Mouse (Mus musculus) embryo, embryonic 10 days (tissue): Measurements from ENCODE around the gene Ndufaf7.

Source experiments
- DNase-seq: peaks from one replicate; pipeline ENCODE4 v3.0.0-alpha.2; 2015; ENCODE audit warnings: low spot score

Ndufaf7 gene

GRCm38 (mm10) chr17:78936466-78937228, at the start of gene Ndufaf7, which contains the start of gene Cebpz:
Gene Ndufaf7, plus strand, starts transcription at chr17:78937136.
Gene Cebpz, minus strand, starts transcription at chr17:78937066.
- DNase-seq: peak; percentile 98

GRCm38 (mm10) chr17:78888554-78888953, 48.4 kb upstream of the Ndufaf7 start:
- DNase-seq: no peak

GRCm38 (mm10) chr17:78889184-78889583, 47.8 kb upstream of the Ndufaf7 start:
- no peak for DNase-seq

GRCm38 (mm10) chr17:78891020-78891419, 45.9 kb upstream of the Ndufaf7 start:
- no peak for DNase-seq

GRCm38 (mm10) chr17:78894991-78895390, 41.9 kb upstream of the Ndufaf7 start:
- no peak for DNase-seq

- DNase-seq: peak; percentile 41
Measured at GRCm38 (mm10) chr17:78895394-78895793, 41.5 kb upstream of the Ndufaf7 start.

GRCm38 (mm10) chr17:78903158-78903557, 33.8 kb upstream of the Ndufaf7 start:
- DNase-seq: no peak

GRCm38 (mm10) chr17:78906892-78907291, 30.0 kb upstream of the Ndufaf7 start, which contains the start of gene Sult6b1:
Gene Sult6b1, minus strand, starts transcription at chr17:78906992.
- no peak for DNase-seq

GRCm38 (mm10) chr17:78909374-78909773, 27.6 kb upstream of the Ndufaf7 start:
- DNase-seq: no peak

GRCm38 (mm10) chr17:78912861-78913281, 24.1 kb upstream of the Ndufaf7 start:
- DNase-seq: peak; percentile 26

GRCm38 (mm10) chr17:78913921-78914320, 23.0 kb upstream of the Ndufaf7 start:
- DNase-seq: no peak

- DNase-seq: peak; percentile 18
Measured at GRCm38 (mm10) chr17:78915772-78916171, 21.2 kb upstream of the Ndufaf7 start.

GRCm38 (mm10) chr17:78916369-78916813, 20.5 kb upstream of the Ndufaf7 start, which contains the start of gene Cebpzos:
Gene Cebpzos, plus strand, starts transcription at chr17:78916500.
- DNase-seq: peak; percentile 93

GRCm38 (mm10) chr17:78916899-78917298, 20.0 kb upstream of the Ndufaf7 start:
- DNase-seq: no peak

- DNase-seq: no peak
Measured at GRCm38 (mm10) chr17:78917696-78918095, 19.2 kb upstream of the Ndufaf7 start.

- DNase-seq: no peak
Measured at GRCm38 (mm10) chr17:78935857-78936256, 1.1 kb upstream of the Ndufaf7 start.

- DNase-seq: no peak
Measured at GRCm38 (mm10) chr17:78937229-78937853, 405 bp downstream of the Ndufaf7 start.

GRCm38 (mm10) chr17:78938927-78939326, 2.0 kb downstream of the Ndufaf7 start:
- DNase-seq: no peak

GRCm38 (mm10) chr17:78942579-78942978, 5.6 kb downstream of the Ndufaf7 start:
- DNase-seq: peak; percentile 41

- DNase-seq: no peak
Measured at GRCm38 (mm10) chr17:78951225-78951624, 14.3 kb downstream of the Ndufaf7 start.

GRCm38 (mm10) chr17:78952070-78952469, 15.1 kb downstream of the Ndufaf7 start:
- DNase-seq: no peak

- DNase-seq: no peak
Measured at GRCm38 (mm10) chr17:78953240-78953639, 16.3 kb downstream of the Ndufaf7 start.

- no peak for DNase-seq
Measured at GRCm38 (mm10) chr17:78959473-78959872, 22.5 kb downstream of the Ndufaf7 start.
